Mouse (Mus musculus): ENCODE measurements at regions not wholly inside any gene's neighbourhood (a gene's known extent, or its start where the extent isn't known, plus 50 kb on each side); places are given as distances from the start of the nearest gene placed in this dataset.

DNA sequence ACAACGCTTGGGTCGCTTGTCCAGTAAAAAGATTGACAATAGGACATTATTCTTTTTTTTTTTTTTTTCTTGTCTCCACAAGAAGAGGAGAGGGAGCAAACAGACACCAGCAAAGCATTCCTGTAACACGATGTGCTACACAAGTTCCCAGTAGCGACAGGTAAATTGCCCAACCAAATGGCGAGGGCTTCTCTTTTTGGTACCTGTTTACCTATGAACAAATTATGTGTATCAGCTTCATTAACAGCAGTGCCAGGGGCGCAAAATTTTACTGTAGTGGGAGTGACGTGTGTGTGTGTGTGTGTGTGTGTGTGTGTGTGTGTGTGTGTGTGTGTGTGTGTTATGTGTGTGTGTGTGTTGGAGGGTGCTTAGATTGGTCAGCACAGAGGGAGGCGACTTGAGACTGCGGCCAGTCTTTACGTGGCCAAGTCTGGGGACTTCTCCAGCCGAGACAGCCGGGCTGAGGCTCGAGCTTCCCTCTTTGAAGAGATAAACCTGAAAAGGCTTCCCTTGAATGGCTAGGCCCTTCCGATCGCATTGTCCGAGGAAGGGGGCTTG lies 226.4 kb downstream of the Mef2c start:
- intact Hi-C loops (cut with DNase I) = loop anchor here (10.0 kb wide), 1 partner anchor 495 kb away; the partner anchor contains the start of gene Tmem161b

- intact Hi-C loops (cut with DNase I) = loop anchor here (10.0 kb wide), 1 partner anchor 494 kb away; the partner anchor contains the start of gene Tmem161b
These were observed 227.1 kb downstream of the Mef2c start for GRCm38 (mm10) chr13:83730713-83731480.

GRCm38 (mm10) chr13:83731481-83732006 lies 227.7 kb downstream of the Mef2c start:
- intact Hi-C loops (cut with DNase I) = loop anchor here (10.0 kb wide), 1 partner anchor 493 kb away; the partner anchor contains the start of gene Tmem161b

DNA sequence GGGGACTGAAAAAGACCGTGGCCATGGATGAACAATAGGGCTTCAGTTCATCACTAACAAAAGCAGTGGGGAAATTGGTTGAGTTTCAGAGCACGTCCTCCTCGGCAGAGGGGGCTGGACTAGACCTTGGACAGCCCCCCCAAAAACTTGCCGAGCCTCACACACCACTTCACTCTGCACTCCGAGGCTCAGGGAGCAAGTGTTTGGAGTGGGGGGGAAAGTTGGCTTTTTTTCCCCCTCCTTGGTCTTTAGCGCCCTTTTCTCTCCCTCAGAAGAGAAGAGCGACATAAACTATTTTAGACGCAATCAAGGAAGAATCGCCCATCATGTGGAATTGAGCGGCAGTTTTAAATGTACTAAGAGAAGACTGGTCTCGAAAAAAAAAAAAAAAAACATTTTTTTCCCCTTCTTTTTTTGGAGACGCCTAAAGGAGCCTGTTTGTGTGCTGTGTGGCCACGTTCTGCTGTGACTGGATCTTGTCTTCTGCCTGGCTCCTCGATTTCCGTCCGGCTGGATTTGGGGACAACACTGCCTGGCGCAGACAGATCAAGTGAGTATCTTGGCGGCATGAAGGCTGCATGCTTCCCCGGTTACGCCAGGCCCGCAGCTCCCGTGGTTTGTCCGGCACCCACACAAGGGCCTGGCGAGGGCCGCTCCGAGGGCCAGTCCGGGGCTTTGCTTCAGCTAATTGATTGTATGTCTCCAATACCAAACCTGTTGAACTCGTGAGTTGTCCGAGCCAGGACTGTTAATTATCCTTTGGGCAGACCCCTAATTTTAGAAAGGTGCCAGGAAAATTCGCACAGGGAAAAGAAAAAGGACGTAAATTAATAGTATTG lies 228.7 kb downstream of the Mef2c start:
- intact Hi-C loops (cut with DNase I) = loop anchor here (10.0 kb wide), 1 partner anchor 492 kb away; the partner anchor contains the start of gene Tmem161b

- intact Hi-C loops (cut with DNase I) = loop anchor here (10.0 kb wide), 1 partner anchor 491 kb away; the partner anchor contains the start of gene Tmem161b
These were observed 229.6 kb downstream of the Mef2c start for GRCm38 (mm10) chr13:83733231-83733990.

DNA sequence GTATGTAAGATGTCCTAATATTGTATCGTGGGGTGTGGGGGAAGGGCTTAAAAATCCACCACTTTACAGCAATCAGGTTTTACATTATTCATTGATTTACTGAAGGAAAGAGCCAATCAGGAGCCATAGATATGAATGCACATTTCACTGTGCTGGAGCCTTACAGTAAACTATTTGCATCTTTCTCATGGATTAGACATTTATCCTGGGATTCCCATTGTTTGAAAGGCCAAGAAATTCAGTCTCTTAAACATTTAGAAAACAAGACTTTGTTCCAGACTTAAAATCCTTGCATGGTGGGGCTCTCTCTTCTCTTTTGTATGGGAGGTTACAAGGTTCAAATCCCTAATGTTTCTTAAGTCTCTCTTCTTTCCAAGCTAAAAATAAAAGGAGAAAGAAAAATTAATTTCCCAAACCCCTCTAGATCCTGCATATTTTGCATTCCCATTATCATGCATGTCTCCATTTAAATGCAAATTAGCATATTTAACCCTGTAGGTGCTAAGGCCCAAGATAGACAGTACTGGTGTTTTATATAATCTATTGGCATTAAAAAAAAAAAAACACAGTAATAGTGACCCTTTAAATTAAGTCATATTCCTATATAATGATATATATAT lies 230.3 kb downstream of the Mef2c start:
- intact Hi-C loops (cut with DNase I) = loop anchor here (10.0 kb wide), 1 partner anchor 491 kb away; the partner anchor contains the start of gene Tmem161b

GRCm38 (mm10) chr13:83734656-83735055 lies 230.8 kb downstream of the Mef2c start:
- intact Hi-C loops (cut with DNase I) = loop anchor here (10.0 kb wide), 1 partner anchor 490 kb away; the partner anchor contains the start of gene Tmem161b

GRCm38 (mm10) chr13:83735101-83735500 lies 231.3 kb downstream of the Mef2c start:
- intact Hi-C loops (cut with DNase I) = loop anchor here (10.0 kb wide), 1 partner anchor 490 kb away; the partner anchor contains the start of gene Tmem161b

DNA sequence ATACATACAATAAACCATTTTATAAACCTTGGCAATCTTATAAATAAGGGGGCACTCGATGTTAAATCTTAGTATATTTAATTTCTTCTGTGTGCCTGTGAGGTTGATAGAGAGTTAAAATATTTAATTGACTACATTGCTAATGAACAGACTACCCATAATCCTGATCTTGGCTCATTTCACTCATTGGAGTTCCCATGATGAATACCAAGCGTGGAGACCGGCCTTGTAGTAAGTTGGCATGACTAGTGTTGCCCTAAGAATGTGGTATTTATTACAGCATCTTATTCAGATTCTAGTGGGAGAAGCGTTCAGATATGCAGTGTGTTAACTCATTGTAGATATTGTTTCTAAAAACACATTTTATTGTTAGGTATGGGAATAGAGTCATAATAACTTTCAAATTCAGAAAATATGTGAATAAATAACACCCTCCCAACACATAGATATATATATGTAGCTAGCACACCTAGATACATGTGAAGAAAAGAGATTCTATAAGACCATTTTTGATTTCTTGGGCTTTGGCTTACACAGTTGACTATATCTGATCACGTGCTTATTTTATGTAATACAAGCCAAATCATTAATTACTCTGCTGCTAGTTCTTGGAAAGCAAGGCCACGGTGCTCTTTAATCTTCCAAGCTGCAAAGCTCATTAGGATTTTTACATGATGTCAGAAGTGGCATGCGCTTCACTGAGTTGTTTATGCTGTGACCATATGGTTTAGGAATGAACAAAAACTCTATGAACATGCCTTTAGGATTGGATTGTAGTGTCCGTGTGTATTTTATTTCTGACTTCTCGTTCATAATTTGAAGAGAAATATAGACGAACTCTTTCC lies 232.0 kb downstream of the Mef2c start:
- intact Hi-C loops (cut with DNase I) = loop anchor here (10.0 kb wide), 1 partner anchor 489 kb away; the partner anchor contains the start of gene Tmem161b

DNA sequence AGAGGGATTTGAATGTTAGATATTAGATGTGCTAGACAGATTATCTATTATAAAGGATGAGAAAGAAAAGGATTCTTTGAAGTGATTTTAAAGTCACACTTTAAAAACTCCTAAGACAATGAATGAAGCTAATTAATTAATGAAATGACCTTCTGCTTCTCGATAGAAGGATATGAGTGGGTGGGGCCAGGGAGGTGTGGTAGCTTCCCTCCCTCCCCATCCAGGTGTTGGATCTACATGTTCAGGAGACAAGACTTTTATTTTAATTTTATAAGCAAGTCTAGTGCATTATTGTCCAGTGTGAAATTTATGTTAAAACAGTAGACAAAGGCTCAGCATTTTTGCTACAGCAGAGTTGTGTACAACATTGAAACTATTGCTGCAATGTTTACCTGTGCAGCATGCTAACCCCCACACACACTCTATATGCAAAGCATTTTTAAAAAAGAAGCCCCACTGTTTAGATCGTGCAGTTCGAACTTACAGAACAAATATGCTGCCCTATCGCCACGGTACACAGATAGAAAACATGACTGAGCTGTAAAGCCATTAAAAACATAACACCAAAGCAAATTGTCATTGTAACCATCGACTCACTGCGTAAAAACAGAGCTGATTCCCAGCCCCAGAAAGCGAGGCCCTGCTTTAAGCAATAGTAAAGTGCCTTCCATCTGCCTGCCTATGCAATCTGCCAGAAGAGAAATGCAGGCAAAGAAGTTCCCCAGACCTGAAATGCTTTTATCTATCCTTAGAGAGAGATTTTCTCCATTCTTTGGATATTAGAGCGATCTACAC lies 233.4 kb downstream of the Mef2c start:
- intact Hi-C loops (cut with DNase I) = loop anchor here (10.0 kb wide), 1 partner anchor 488 kb away; the partner anchor contains the start of gene Tmem161b

DNA sequence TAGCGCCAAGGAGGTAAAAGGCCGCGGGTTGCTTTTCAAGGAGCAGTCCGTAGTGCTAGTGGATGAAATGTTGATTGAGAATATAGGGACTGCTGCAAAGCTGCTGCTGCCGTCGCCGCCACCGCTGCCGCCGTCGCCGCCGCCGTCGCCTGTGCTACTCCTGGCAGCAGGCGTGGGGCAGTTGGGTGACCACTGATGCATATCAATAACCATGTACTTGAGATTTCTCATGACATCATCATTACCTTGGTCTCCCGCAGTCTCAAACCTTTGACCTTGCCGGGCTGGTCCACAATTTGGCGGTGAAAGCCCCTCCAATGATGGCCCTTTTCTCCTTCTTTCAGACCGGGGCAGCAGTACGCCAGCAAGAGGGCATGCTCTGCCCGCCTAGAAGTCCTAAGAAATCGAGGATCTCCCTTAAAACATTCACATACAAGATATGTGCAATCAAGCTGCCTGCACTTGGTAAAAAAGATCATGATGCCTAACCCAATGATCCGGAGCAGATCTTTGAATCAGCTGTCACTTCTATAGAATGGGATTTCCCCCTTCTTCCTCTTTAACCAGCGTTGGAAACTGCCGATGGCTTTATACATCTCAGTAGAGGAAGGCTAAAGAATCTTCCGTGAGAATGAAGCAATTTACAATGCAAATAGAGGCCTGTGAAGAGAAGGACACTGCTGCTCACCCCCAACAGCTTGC lies 234.1 kb downstream of the Mef2c start:
- intact Hi-C loops (cut with DNase I) = loop anchor here (10.0 kb wide), 1 partner anchor 487 kb away; the partner anchor contains the start of gene Tmem161b

DNA sequence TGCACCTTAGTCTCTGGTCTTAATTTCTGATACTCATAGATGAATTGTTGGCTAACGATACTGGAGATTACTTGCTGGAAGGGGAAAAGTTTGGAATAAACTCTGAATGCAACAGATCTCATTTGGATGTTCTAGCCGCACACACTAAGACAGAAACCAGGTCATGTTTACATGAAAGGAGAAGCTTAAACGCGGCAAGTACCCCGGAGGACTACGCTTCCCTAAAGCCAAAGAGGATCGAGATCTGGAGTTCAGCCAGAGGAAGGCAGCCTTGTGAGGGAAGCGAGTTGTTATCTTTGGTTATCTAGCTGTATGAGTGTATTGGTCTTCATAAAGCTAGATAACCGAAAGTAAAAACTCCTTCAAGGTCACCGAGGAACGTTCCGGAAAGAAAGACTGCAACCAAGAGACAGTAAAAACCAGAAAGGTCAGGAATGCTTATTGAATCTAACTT lies 234.7 kb downstream of the Mef2c start:
- intact Hi-C loops (cut with DNase I) = loop anchor here (10.0 kb wide), 1 partner anchor 486 kb away; the partner anchor contains the start of gene Tmem161b

DNA sequence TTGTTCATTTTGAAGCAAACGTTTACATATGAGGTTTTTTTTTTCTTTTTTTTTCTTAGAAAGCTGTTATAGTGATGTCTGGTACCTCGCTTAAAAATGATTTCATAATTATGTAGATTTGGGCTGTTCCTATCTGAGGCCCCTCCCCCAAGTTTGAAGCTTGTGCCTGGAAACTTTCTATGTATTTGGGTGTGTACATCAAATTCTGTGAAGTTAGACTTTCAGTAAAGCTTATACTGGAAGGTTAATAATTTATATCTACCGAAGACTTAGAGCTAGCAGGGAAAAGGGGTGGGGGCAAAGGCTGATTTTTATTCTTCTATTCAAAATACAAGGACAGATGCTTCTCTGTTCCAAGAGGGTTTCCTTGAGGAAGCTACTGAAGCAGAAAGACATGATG lies 235.3 kb downstream of the Mef2c start:
- intact Hi-C loops (cut with DNase I) = loop anchor here (10.0 kb wide), 1 partner anchor 486 kb away; the partner anchor contains the start of gene Tmem161b

DNA sequence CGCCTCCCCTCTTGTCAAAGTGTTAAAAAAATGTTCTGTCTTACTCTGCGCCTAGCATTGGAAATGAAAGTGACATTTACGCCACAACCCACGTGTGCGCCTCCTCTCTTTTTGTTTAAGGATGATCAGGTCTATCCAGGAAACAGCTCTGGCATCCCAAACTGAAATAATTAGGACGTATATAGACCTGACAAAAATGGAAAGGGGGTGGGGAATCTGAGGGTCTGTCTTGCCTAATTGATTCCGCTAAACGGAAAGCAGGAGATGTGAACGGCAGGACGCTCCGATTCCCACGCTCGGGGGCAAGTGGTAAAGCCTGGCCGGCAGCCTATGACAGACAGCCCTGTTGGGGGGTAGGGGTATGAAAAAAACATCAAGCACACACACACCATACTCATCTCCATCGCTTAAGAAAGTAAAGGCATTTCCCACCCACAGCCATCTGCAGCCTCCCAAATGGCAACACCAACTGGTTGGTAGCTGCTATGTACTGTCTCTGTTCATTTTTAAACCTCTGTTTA lies 235.8 kb downstream of the Mef2c start:
- intact Hi-C loops (cut with DNase I) = loop anchor here (10.0 kb wide), 1 partner anchor 485 kb away; the partner anchor contains the start of gene Tmem161b

DNA sequence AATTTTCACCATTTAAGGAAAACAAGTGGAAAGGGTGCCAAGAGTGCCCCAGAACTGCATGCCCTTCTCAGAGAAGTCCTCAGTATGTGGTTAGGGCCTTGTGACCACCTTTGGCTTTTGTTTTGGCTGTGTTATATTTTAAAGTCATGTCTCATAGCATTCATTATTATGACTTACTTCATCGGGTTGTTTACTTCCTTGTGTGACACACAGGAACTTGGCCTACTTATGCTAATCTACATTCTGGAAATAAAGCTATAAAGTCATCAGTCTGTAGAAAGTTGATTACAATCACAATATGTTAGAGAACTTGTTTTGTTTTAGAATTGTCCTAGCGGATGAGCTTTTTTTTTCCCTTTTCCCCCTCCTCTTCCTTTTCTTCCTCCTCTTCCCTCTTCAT lies 236.3 kb downstream of the Mef2c start:
- intact Hi-C loops (cut with DNase I) = no loop called here

GRCm38 (mm10) chr13:83740771-83741170 lies 236.9 kb downstream of the Mef2c start:
- intact Hi-C loops (cut with DNase I) = no loop called here

DNA sequence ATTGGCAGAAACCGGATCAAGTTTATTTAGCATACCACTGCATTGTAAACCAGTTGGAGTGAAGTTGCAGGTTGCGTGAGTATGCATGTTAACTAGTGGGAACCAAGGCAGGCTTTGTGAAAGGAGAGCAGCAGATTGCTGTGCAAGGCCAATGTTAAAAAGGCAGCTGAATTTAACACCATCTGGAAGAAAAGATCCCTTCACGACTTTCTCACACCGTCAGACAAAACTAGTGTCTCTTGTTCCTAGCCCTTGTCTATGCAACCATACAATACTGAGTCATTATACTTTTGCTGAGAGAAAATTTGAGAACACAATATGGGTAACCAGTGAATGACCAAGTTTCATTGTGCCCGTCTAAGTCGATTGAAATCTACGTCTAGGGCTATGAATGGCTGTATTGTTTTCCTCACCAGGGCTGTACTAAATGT lies 237.8 kb downstream of the Mef2c start:
- intact Hi-C loops (cut with DNase I) = no loop called here
